Mouse (Mus musculus) NIH3T3 (cell line): ENCODE results near the gene Fkbp1a.

Source experiments
- DNase-seq: peaks from one replicate; pipeline ENCODE4 v3.0.0-alpha.2; 2012; ENCODE audit warnings: low read depth

Gene Fkbp1a

DNA sequence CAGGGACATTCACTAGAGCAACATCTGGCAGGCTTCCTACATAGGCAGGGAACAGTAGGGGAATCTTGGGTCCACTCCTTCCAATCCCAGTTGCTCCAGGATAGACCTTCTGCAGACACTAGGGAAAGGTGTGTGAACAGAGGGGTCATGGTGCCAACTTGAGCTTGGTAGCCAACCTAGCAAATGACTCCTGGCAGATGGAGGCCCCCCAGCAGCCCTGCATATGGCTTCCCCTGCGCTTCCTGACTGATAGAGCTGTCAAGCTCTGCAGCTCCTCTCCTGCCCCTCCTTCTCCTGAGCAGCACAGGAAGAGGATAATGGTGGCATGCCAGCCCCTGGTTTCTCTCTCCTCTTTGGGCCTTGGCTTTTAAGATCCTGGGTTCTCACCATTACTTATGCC lies 66.2 kb downstream of the Fkbp1a start:
- no peak for DNase-seq

DNA sequence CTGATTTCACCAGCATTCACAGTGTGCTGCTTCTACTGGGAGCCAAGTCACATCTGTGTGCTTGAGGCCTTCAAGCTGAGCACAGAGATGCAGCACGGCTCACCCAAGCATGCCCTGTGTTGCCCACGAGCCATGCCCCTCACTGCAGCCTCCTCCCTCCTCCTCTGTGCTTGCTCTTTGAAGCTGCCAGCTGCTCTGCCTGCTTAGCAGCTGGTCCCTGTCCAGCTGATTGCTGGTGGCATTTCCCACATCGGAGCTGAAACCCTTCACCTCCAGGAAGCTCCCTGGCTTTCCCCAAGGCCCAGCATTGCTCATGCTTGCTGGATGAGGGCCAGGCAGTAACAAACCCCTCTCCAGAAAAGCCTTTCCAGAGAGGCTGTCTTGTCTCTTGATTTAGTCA lies 67.7 kb downstream of the Fkbp1a start:
- DNase-seq, result peak; percentile 40
